Mouse (Mus musculus) liver, postnatal 0 days (tissue): ENCODE measurements around the gene Elf2.

Source experiments
- CTCF ChIP-seq: sonication (generic); IDR thresholded peaks from 2 replicates; pipeline ENCODE4 v1.5.1; 2016; ENCODE audit warnings: antibody characterized with exemption, low read depth
- EP300 ChIP-seq: IDR thresholded peaks from 2 replicates; pipeline ENCODE4 v1.6.1; 2016; ENCODE audit warnings: antibody characterized with exemption, low read depth, mild to moderate bottlenecking

- no peak for TF ChIP-seq CTCF
- no peak for TF ChIP-seq EP300
Observed at GRCm38 (mm10) chr3:51251057-51251456, 89.4 kb downstream of the Elf2 start.
